Mouse (Mus musculus): ENCODE results near the gene Resf1.

GRCm38 (mm10) chr6:149278248-149278731, 30.9 kb upstream of the Resf1 start:
- TF ChIP-seq FLI1 (IDR thresholded peaks at IDR 0.05; ENCODE audit: low read length) (no peak), GATA1 (IDR thresholded peaks at IDR 0.05; ENCODE audit: borderline replicate concordance, low read length) (no peak; the same call in 2 of the 3 replicates)
